ENCODE assay signal across 8 mouse cellular contexts in genomic region chr4:63496312-63496711, GRCm38 (mm10). TPM values are rescaled to one million over a fixed set of nuclear protein-coding genes. Genes with fewer than 3 reads are reported as not detected.
DNase-seq lines count a peak whose midpoint lies in the region; ATAC-seq and TF ChIP-seq lines count a peak whose summit lies in the region.

No protein-coding gene starts in this region.

- peaks cover 5% of the 10 kb centered on the region; the same call in 1 of the 2 replicates for H3K4me1 ChIP-seq in erythroblast, embryonic 14.5 days (ENCODE audit: control insufficient read depth)
- H3K4me1 ChIP-seq in spleen, adult 2 months (ENCODE audit: control insufficient read depth, insufficient read depth, insufficient read length), result peaks cover 4% of the 10 kb centered on the region
- peaks cover 19% of the 10 kb centered on the region for H3K4me1 ChIP-seq in liver, embryonic 12.5 days
- no peaks in the 10 kb centered on the region for H3K4me1 ChIP-seq in stomach, postnatal 0 days (replicated peaks; ENCODE audit: control insufficient read depth, insufficient read depth)

- WGBS in spleen, adult 2 months, result 11% methylated on average over 6 of the region's 6 CpGs
- WGBS in liver, embryonic 12.5 days (ENCODE audit: insufficient replicate concordance), result 12% methylated on average over 6 of the region's 6 CpGs
- WGBS in stomach, postnatal 0 days, result 19% methylated on average over 6 of the region's 6 CpGs

- H3K4me3 ChIP-seq in erythroblast, embryonic 14.5 days (replicated peaks), result peak overlapping the region; percentile 40
- H3K4me3 ChIP-seq in spleen, adult 2 months (ENCODE audit: extremely low read depth, insufficient read depth, insufficient read length), result peak overlapping the region; percentile 60; the same call in 1 of the 2 replicates
- H3K4me3 ChIP-seq in liver, embryonic 12.5 days, result peak overlapping the region; percentile 56
- H3K4me3 ChIP-seq in stomach, postnatal 0 days (ENCODE audit: low read depth, low read length), result peak overlapping the region; percentile 58

- H3K9ac ChIP-seq in liver, embryonic 12.5 days, result no peak overlapping the region
- peak overlapping the region; percentile 52 for H3K9ac ChIP-seq in stomach, postnatal 0 days (ENCODE audit: low read length)

- no peak for ATAC-seq in erythroblast, adult 5-6 weeks (replicated peaks; ENCODE audit: low FRiP score, poor library complexity, severe bottlenecking)
- ATAC-seq in liver, embryonic 12.5 days, result no peak
- ATAC-seq in stomach, postnatal 0 days (ENCODE audit: low FRiP score, low TSS enrichment), result no peak

- TF ChIP-seq EP300 in stomach, postnatal 0 days (optimal IDR thresholded peaks at IDR 0.05), result no peak

- DNase-seq in spleen, adult 2 months (ENCODE audit: low read depth in 1 of 2, low spot score in 2 of 2), result no peak
- no peak for DNase-seq in spleen, postnatal 10 days (ENCODE audit: low spot score in 2 of 2)
- no peak for DNase-seq in stomach, postnatal 0 days (ENCODE audit: low spot score)
- DNase-seq in yolk sac, embryonic 10.5 days (ENCODE audit: low spot score), result no peak
- no peak for DNase-seq in left cerebral cortex, postnatal 14 days (ENCODE audit: low spot score in 2 of 2)

- no peak overlapping the region for H3K27ac ChIP-seq in spleen, adult 2 months (ENCODE audit: insufficient read depth, low read length)
- no peak overlapping the region for H3K27ac ChIP-seq in liver, embryonic 12.5 days
- no peak overlapping the region for H3K27ac ChIP-seq in stomach, postnatal 0 days (replicated peaks)

- peaks cover 66% of the 10 kb centered on the region for H3K27me3 ChIP-seq in erythroblast, embryonic 14.5 days (ENCODE audit: control insufficient read depth)
- H3K27me3 ChIP-seq in spleen, adult 2 months (ENCODE audit: control insufficient read depth, insufficient read depth, low read length), result peaks cover 9% of the 10 kb centered on the region; the same call in 1 of the 2 replicates
- peaks cover 91% of the 10 kb centered on the region for H3K27me3 ChIP-seq in liver, embryonic 12.5 days (replicated peaks)
- H3K27me3 ChIP-seq in stomach, postnatal 0 days (ENCODE audit: control insufficient read depth, insufficient read depth, low read length), result no peaks in the 10 kb centered on the region

- intact Hi-C loops in left cerebral cortex, postnatal 14 days (cut with DNase I), result loop anchor here (5.0 to 10.0 kb wide), 2 partner anchors 74 to 348 kb away; no protein-coding TSS in a partner anchor

- TF ChIP-seq POLR2A in spleen, adult 2 months (IDR thresholded peaks at IDR 0.05; ENCODE audit: low read depth, low read length), result no peak

- H3K9me3 ChIP-seq in erythroblast, embryonic 14.5 days (ENCODE audit: control insufficient read depth, low read length), result peaks cover 2% of the 10 kb centered on the region; the same call in 1 of the 2 replicates
- H3K9me3 ChIP-seq in liver, embryonic 12.5 days (replicated peaks), result no peaks in the 10 kb centered on the region
- H3K9me3 ChIP-seq in stomach, postnatal 0 days (ENCODE audit: control insufficient read depth, low read length), result no peaks in the 10 kb centered on the region

- no peaks in the 10 kb centered on the region for H3K36me3 ChIP-seq in erythroblast, embryonic 14.5 days (ENCODE audit: control insufficient read depth)
- H3K36me3 ChIP-seq in spleen, adult 2 months (ENCODE audit: control insufficient read depth, insufficient read depth, low read length), result no peaks in the 10 kb centered on the region
- H3K36me3 ChIP-seq in liver, embryonic 12.5 days, result no peaks in the 10 kb centered on the region
- H3K36me3 ChIP-seq in stomach, postnatal 0 days (ENCODE audit: control insufficient read depth, insufficient read depth, low read length), result no peaks in the 10 kb centered on the region

- no peak for TF ChIP-seq CTCF in spleen, adult 2 months (IDR thresholded peaks at IDR 0.05; ENCODE audit: extremely low read depth, insufficient read depth, insufficient read length, insufficient replicate concordance)
- no peak for TF ChIP-seq CTCF in stomach, postnatal 0 days (IDR thresholded peaks at IDR 0.05; ENCODE audit: low read depth)

- H3K4me2 ChIP-seq in liver, embryonic 12.5 days, result peak overlapping the region; percentile 74
- H3K4me2 ChIP-seq in stomach, postnatal 0 days (replicated peaks; ENCODE audit: low read depth), result peak overlapping the region; percentile 98

RNA-seq across cellular contexts. Expression of gene Whrn, which starts 0.5 kb away (rescaled TPM):
- 0.02 and 0.04 TPM in 2 replicates for polyA plus RNA-seq in erythroblast, embryonic 14.5 days (2012)
- 0.38 TPM in 1 of 2 replicates, not detected in the other for total RNA-seq in erythroblast, adult 5-6 weeks (2015; ENCODE audit: low replicate concordance)
- total RNA-seq in erythroblast, adult 5-6 weeks (2017; ENCODE audit: low replicate concordance), result not detected in 2 replicates
- polyA plus RNA-seq in spleen, adult 2 months (2012; rRNA removed), result 16.4 and 18.7 TPM in 2 replicates
- polyA plus RNA-seq in liver, embryonic 12.5 days (2016; fragmentation: Nextera tagmentation; extraction: Ambion mirVana), result 1.1 and 1.4 TPM in 2 replicates
- 1.2 and 2.0 TPM in 2 replicates for polyA plus RNA-seq in stomach, postnatal 0 days (2015; fragmentation: Nextera tagmentation; extraction: Ambion mirVana)
- 10 to 100 TPM; 46.6 to 51.2 TPM for total RNA-seq in left cerebral cortex, postnatal 14 days (2021)

RNA-seq across cellular contexts. Expression of gene Atp6v1g1, which starts 48.3 kb away (rescaled TPM):
- polyA plus RNA-seq in erythroblast, embryonic 14.5 days (2012), result 12.2 and 16.2 TPM in 2 replicates
- total RNA-seq in erythroblast, adult 5-6 weeks (2015; ENCODE audit: low replicate concordance), result 39.6 and 49.7 TPM in 2 replicates
- total RNA-seq in erythroblast, adult 5-6 weeks (2017; ENCODE audit: low replicate concordance), result 31.0 and 43.5 TPM in 2 replicates
- 17.0 and 17.2 TPM in 2 replicates for polyA plus RNA-seq in spleen, adult 2 months (2012; rRNA removed)
- polyA plus RNA-seq in liver, embryonic 12.5 days (2016; fragmentation: Nextera tagmentation; extraction: Ambion mirVana), result 124 and 125 TPM in 2 replicates
- polyA plus RNA-seq in stomach, postnatal 0 days (2015; fragmentation: Nextera tagmentation; extraction: Ambion mirVana), result 221 and 234 TPM in 2 replicates
- total RNA-seq in left cerebral cortex, postnatal 14 days (2021), result 100 to 1,000 TPM; 132 to 140 TPM
